Mouse (Mus musculus) embryonic facial prominence, embryonic 12.5 days (tissue): ENCODE measurements around the gene Fkbp15. TPM values are rescaled to one million over a fixed set of nuclear protein-coding genes. Genes with fewer than 3 reads are reported as not detected.
A peak's percentile ranks its signal among the peaks of the same experiment; 100 is the strongest.

Source experiments
- ATAC-seq: fragments of 200-750 bp; cut with Nextera tagmentation; 2 replicates; pipeline ENCODE4 v1.8.0; 2017; ENCODE audit not compliant: insufficient number of reproducible peaks, insufficient read depth, low FRiP score, low TSS enrichment
- H3K27ac ChIP-seq: fragments of 300-500 bp; sonication (generic); 2 replicates; pipeline ENCODE4 v1.5.1; 2016; ENCODE audit warnings: mild to moderate bottlenecking
- H3K27me3 ChIP-seq: fragments of 300-500 bp; sonication (generic); 2 replicates; pipeline ENCODE4 v1.6.1; 2016; ENCODE audit warnings: mild to moderate bottlenecking, moderate library complexity
- H3K36me3 ChIP-seq: fragments of 300-500 bp; sonication (generic); 2 replicates; pipeline ENCODE4 v1.6.1; 2016; ENCODE audit warnings: mild to moderate bottlenecking
- H3K4me1 ChIP-seq: fragments of 300-500 bp; sonication (generic); 2 replicates; pipeline ENCODE4 v1.6.1; 2016
- H3K4me2 ChIP-seq: fragments of 300-500 bp; sonication (generic); replicated peaks from 2 replicates; pipeline ENCODE4 v1.6.1; 2016; ENCODE audit warnings: mild to moderate bottlenecking, moderate library complexity
- H3K4me3 ChIP-seq: fragments of 300-500 bp; sonication (generic); 2 replicates; pipeline ENCODE4 v1.5.1; 2016; ENCODE audit warnings: mild to moderate bottlenecking
- H3K9ac ChIP-seq: fragments of 300-500 bp; sonication (generic); 2 replicates; pipeline ENCODE4 v1.6.1; 2016; ENCODE audit warnings: mild to moderate bottlenecking, moderate library complexity
- H3K9me3 ChIP-seq: fragments of 300-500 bp; sonication (generic); 2 replicates; pipeline ENCODE4 v1.6.1; 2016; ENCODE audit warnings: mild to moderate bottlenecking, moderate library complexity
- WGBS: fragments of 180-500 bp; shearing (Covaris S2); methylation state at CpG from one replicate; pipeline ENCODE4 v1.1.7; 2016; 5-methylcytosine and 5-hydroxymethylcytosine counted together
- polyA plus RNA-seq: library from polyadenylated mRNA; unstranded; fragments of >200 nt; fragmentation: Nextera tagmentation; extraction: Ambion mirVana; gene quantifications from 2 replicates; pipeline ENCODE4 v1.2.1, GENCODE M21; 2016

Fkbp15 gene
- polyA plus RNA-seq, 1 experiment from 2014 or later, result 25.0 TPM

DNA sequence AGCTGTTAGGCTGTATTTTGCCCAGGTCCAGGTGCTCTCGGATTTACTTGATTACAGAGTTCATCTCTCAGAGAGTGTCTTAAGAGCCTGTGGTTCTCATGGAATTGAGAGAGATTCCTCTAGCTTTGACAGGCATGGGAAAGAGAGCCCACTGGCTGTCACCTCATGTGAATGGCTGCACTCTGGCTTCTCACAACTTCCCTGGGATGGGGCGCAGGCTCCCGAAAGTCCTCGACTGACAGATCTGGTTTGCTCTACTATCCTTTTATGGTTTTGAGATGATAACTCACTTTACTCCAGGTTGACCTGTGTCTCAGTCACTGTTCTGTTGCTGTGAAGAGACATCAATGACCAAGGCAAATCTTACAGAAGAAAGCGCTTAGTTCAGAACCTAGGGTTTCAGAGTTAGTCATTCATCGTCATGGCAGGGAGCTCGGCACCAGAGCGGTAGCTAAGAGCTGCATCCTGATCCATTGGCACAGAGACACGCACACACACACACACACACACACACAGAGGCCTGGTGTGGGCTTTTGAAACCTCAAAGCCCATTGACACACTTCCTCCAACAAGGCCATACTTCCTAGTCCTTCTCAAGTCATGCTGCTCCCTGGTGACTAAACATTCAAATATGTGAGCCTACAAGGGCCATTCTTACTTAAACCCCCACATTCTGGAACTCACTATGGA lies 69.4 kb downstream of the Fkbp15 start:
- no peaks in the 10 kb centered on the region for H3K36me3 ChIP-seq
- no peak overlapping the region for H3K27ac ChIP-seq
- H3K9ac ChIP-seq, result no peak overlapping the region
- no peaks in the 10 kb centered on the region for H3K27me3 ChIP-seq
- H3K4me2 ChIP-seq, result no peak overlapping the region
- no peak overlapping the region for H3K4me3 ChIP-seq
- peaks cover 5% of the 10 kb centered on the region; the same call in 1 of the 2 replicates for H3K4me1 ChIP-seq
- WGBS, result 89% methylated on average over 9 of the region's 9 CpGs
- H3K9me3 ChIP-seq, result no peaks in the 10 kb centered on the region
- no peak for ATAC-seq

DNA sequence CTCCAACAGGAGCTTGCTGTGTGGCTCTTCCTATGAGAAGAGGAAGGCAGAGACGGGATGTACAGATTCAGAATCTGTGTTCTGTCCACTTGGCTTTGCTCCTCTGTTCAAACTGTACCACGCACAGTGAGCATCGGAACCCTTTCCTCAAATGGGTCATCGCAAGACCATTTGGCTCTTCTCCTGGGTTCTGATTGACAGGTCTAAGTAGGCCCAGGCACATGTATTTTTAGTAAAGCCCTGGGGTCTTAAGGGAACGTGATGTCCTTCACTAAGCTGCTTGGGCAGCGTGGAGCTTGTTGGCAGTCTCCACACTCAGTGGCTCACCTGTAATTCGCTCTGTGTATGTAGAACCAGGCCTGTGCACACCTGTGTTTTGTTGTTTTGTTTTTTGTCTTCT lies 71.1 kb downstream of the Fkbp15 start:
- no peak overlapping the region for H3K27ac ChIP-seq
- 83% methylated on average over 7 of the region's 7 CpGs for WGBS
- H3K27me3 ChIP-seq, result no peaks in the 10 kb centered on the region
- ATAC-seq, result no peak
- no peak overlapping the region for H3K4me2 ChIP-seq
- peaks cover 5% of the 10 kb centered on the region; the same call in 1 of the 2 replicates for H3K4me1 ChIP-seq
- H3K4me3 ChIP-seq, result no peak overlapping the region
- no peaks in the 10 kb centered on the region for H3K9me3 ChIP-seq
- H3K9ac ChIP-seq, result no peak overlapping the region
- H3K36me3 ChIP-seq, result no peaks in the 10 kb centered on the region

GRCm38 (mm10) chr4:62286992-62287900 lies 73.1 kb downstream of the Fkbp15 start:
- H3K9me3 ChIP-seq, result no peaks in the 10 kb centered on the region
- peaks cover 5% of the 10 kb centered on the region; the same call in 1 of the 2 replicates for H3K4me1 ChIP-seq
- no peaks in the 10 kb centered on the region for H3K27me3 ChIP-seq
- ATAC-seq, result no peak
- peak overlapping the region; percentile 94 for H3K4me2 ChIP-seq
- H3K36me3 ChIP-seq, result no peaks in the 10 kb centered on the region
- no peak overlapping the region for H3K27ac ChIP-seq
- H3K4me3 ChIP-seq, result peak overlapping the region; percentile 77
- WGBS, result 19% methylated on average over 12 of the region's 12 CpGs
- H3K9ac ChIP-seq, result peak overlapping the region; percentile 66

DNA sequence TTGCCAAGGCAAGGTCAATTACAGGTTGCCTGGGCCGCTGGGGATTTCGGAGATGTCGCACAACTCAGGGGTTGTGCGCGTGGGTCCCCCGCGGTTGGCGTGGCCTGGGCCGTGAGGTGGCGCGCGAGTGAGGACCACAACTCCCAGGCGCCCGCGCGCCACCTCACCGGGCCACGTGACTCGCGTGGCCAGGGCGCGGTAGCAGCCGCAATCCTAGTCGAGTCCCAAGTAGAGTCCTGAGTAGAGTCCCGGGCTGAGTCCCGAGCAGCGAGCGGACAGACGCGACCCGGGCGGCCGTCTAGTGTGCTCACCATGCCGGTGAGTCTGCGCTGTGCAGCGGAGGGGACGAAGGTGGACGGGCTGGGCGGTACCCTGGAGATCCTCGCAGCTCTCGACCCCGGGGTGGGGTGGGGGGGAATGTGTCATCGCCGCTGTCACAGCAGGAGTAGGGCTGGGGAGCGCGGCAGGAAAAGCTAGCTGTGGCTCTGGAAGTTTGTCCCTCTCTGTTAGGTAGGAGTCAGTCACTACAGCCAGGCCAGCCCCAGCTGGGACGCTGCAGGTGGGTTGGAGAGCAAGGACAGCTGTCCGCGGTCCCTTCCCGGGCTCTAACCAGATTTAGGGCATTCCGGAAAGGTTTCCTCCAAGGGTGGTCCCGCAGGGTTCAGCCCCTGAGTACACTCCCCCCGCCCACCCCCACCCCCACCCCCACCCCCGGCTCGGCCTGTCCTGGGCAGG lies 73.9 kb downstream of the Fkbp15 start:
- Histone ChIP-seq H3K9ac (peak overlapping the region; percentile 66), H3K9me3 (no peaks in the 10 kb centered on the region), H3K27ac (no peak overlapping the region), H3K27me3 (no peaks in the 10 kb centered on the region), H3K36me3 (no peaks in the 10 kb centered on the region), H3K4me1 (peaks cover 5% of the 10 kb centered on the region; the same call in 1 of the 2 replicates), H3K4me3 (peak overlapping the region; percentile 77), H3K4me2 (peak overlapping the region; percentile 94)
- peak; percentile 93 for ATAC-seq
- under 1% methylated on average over 55 of the region's 55 CpGs for WGBS

DNA sequence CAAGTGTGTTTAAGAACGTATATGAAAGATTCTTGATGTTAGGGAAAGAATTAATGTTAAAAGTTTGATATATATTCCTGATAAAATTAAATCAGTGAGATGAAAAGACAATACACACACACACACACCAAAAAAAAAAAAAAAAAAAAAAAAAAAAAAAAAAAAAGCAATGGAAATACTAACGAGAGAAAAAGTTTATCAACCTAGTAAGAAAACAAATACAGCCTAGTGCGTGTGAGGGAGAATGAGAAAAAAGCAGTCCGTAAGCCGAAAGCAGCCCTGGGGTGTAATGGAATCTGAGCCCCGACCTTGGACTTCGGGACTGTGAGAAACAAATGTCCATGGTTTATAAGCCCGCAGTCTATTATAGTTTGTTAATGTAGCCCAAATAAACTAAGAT lies 74.8 kb downstream of the Fkbp15 start:
- H3K27ac ChIP-seq, result no peak overlapping the region
- H3K4me3 ChIP-seq, result no peak overlapping the region; the same call in 1 of the 2 replicates
- no peak for ATAC-seq
- peaks cover 5% of the 10 kb centered on the region; the same call in 1 of the 2 replicates for H3K4me1 ChIP-seq
- no peak overlapping the region for H3K9ac ChIP-seq
- no peaks in the 10 kb centered on the region for H3K9me3 ChIP-seq
- 58% methylated on average over 8 of the region's 8 CpGs for WGBS
- no peaks in the 10 kb centered on the region for H3K27me3 ChIP-seq
- H3K4me2 ChIP-seq, result no peak overlapping the region
- H3K36me3 ChIP-seq, result no peaks in the 10 kb centered on the region

DNA sequence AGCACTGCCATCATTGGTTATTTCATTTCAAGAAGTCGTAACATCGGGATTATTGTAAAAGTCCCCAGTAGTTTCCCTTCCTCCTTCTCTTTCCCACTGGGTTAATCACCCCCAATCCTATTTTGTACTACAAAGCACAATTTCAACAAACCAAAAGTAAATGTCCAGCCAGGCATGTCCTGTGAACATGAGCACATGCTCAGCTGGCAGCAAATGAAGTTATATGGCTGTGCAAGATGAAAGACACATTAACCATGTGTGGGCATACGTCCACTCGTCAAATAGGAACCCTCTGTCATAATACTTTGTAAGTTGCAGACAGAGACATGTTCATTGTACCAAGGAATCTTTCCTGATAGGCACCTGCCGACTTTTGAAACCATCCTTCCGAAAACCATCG lies 77.4 kb downstream of the Fkbp15 start:
- Histone ChIP-seq H3K4me3 (no peak overlapping the region), H3K27me3 (no peaks in the 10 kb centered on the region), H3K9me3 (no peaks in the 10 kb centered on the region), H3K27ac (no peak overlapping the region), H3K4me1 (peaks cover 5% of the 10 kb centered on the region; the same call in 1 of the 2 replicates), H3K4me2 (no peak overlapping the region), H3K9ac (no peak overlapping the region), H3K36me3 (no peaks in the 10 kb centered on the region)
- ATAC-seq, result no peak
- 89% methylated on average over 7 of the region's 7 CpGs for WGBS

- Histone ChIP-seq H3K9me3 (no peaks in the 10 kb centered on the region), H3K9ac (no peak overlapping the region), H3K36me3 (no peaks in the 10 kb centered on the region), H3K27me3 (no peaks in the 10 kb centered on the region), H3K4me3 (no peak overlapping the region), H3K4me2 (no peak overlapping the region), H3K4me1 (no peaks in the 10 kb centered on the region), H3K27ac (no peak overlapping the region)
- no peak for ATAC-seq
- WGBS, result 71% methylated on average over 5 of the region's 5 CpGs
These were observed 79.0 kb downstream of the Fkbp15 start for GRCm38 (mm10) chr4:62281319-62281718.

GRCm38 (mm10) chr4:62278081-62278480 lies 82.3 kb downstream of the Fkbp15 start:
- WGBS, result 84% methylated on average over 4 of the region's 4 CpGs
- ATAC-seq, result no peak
- Histone ChIP-seq H3K9me3 (no peaks in the 10 kb centered on the region), H3K27ac (no peak overlapping the region), H3K4me2 (no peak overlapping the region), H3K4me3 (no peak overlapping the region), H3K9ac (no peak overlapping the region), H3K4me1 (no peaks in the 10 kb centered on the region), H3K27me3 (no peaks in the 10 kb centered on the region), H3K36me3 (no peaks in the 10 kb centered on the region)

GRCm38 (mm10) chr4:62277222-62277621 lies 83.1 kb downstream of the Fkbp15 start:
- no peaks in the 10 kb centered on the region for H3K36me3 ChIP-seq
- WGBS, result 67% methylated on average over 3 of the region's 3 CpGs
- H3K4me2 ChIP-seq, result no peak overlapping the region
- no peaks in the 10 kb centered on the region for H3K27me3 ChIP-seq
- no peak overlapping the region for H3K4me3 ChIP-seq
- H3K9ac ChIP-seq, result no peak overlapping the region
- no peak for ATAC-seq
- no peaks in the 10 kb centered on the region for H3K9me3 ChIP-seq
- no peaks in the 10 kb centered on the region for H3K4me1 ChIP-seq
- no peak overlapping the region for H3K27ac ChIP-seq

DNA sequence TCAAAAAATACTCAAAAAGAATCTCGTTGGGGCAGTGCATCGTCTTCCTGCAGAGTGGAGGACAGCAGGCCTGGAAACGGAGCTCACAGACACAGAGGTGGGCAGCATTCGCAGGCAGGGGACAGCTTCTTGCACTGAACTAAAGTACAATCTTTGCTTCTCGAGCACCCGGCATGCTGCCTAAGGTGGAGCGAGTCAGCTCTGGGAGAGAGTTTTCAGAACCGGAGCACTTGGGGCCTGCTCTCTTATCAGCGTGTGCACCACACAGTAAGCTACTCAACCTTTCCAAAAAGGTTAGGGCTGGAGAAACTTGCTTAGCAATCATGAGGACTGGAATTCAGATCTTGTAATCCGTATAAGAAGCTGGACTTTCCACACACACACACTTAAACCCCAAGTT lies 83.7 kb downstream of the Fkbp15 start:
- Histone ChIP-seq H3K4me3 (no peak overlapping the region), H3K36me3 (no peaks in the 10 kb centered on the region), H3K9ac (no peak overlapping the region), H3K9me3 (no peaks in the 10 kb centered on the region), H3K27me3 (no peaks in the 10 kb centered on the region), H3K4me2 (no peak overlapping the region), H3K4me1 (no peaks in the 10 kb centered on the region), H3K27ac (no peak overlapping the region)
- ATAC-seq, result no peak
- 86% methylated on average over 10 of the region's 10 CpGs for WGBS

DNA sequence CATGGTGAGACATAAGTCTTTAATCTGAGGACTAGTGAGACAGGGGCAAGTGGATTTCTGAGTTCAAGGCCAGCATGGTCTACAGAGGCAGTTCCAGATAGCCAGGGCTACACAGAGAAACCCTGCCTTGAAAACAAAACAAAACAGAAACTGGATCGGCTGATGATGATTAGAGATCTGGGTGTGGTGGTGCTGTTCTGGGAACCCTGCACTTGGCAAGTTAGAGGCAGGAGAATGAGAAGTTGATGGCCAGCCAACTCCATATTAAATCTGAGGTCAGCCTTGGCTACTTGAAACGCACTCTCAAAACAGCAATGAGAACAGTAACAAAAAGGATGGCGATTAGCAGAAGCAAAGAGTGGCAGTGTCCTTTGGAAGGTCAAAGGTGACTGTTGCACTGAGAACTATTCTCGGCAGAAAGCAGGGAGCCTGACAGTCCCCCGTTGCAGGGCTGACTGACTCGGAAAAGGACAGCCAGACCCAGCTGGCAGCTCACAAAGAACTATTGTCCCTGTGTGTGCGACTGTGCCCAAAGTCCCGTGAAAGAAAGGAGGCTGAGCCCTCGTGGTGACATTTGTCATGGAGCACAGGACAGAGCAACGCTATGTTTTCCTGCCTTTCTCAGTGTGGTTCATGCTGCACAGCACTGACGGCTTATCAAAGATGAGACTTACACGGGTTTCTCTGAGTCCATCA lies 85.4 kb downstream of the Fkbp15 start:
- H3K4me2 ChIP-seq, result no peak overlapping the region
- H3K36me3 ChIP-seq, result no peaks in the 10 kb centered on the region
- H3K27me3 ChIP-seq, result no peaks in the 10 kb centered on the region
- no peaks in the 10 kb centered on the region for H3K4me1 ChIP-seq
- 16% methylated on average over 12 of the region's 12 CpGs for WGBS
- H3K4me3 ChIP-seq, result no peak overlapping the region
- H3K9ac ChIP-seq, result no peak overlapping the region
- 0 out of 2 replicates have a peak, but pooled peaks have one; percentile 15 for ATAC-seq
- H3K27ac ChIP-seq, result no peak overlapping the region
- H3K9me3 ChIP-seq, result no peaks in the 10 kb centered on the region
